Mouse (Mus musculus) WW6 (cell line): ENCODE measurements around the gene Slc16a3.
A peak's percentile ranks its signal among the peaks of the same experiment; 100 is the strongest.

ENCODE experiments used
- DNase-seq: peaks from one replicate; pipeline ENCODE4 v3.0.0-alpha.2; 2013; ENCODE audit warnings: low read depth, low spot score

Slc16a3 gene

GRCm38 (mm10) chr11:120948861-120949851 lies 876 bp downstream of the Slc16a3 start:
- DNase-seq, result no peak

GRCm38 (mm10) chr11:120949863-120950262 lies 1.6 kb downstream of the Slc16a3 start:
- DNase-seq, result no peak

DNA sequence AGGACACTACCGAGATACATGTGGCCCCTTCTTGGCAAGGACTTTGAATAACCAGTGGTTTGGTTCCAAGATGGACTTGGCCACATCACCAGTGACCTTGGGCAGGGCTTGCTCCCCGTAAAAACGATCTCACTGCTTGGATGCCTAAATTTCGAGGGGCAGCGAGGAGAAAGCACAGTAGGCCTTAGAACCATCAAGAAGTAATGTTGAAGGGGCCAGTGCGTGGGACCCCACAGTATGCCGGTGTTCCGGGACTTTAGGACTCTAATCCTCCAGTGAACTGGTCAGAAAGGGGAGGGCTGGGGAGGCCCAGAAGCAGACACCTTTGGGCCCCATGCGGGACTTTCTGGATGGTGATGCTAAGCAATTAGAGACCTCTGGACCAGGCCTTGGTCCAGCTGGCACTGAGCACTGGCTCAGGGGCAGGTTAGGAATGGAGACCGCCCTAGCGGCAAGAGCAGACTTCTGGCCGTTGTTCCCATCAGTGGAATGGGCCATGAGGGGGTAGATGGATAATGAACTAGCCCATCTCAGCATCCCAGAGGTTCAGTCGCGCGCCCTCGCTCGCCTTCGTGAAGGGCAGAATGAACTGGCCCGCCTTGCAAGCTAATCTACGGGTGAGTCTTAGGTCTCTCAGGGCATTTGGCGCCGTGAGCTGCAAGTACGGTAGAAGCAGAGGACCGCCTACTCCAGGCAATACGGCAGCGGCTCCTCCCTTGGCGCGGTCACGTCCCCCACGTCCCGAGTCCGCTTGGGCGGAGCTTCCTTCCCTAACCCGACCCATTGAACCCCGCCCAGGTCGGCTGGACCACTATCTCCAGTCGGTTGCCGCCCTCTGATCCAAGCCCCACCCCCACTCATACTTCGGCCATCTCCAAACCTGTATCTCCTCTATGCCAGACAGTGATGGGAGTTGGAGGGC lies 2.3 kb downstream of the Slc16a3 start:
- DNase-seq, result peak; percentile 93

DNA sequence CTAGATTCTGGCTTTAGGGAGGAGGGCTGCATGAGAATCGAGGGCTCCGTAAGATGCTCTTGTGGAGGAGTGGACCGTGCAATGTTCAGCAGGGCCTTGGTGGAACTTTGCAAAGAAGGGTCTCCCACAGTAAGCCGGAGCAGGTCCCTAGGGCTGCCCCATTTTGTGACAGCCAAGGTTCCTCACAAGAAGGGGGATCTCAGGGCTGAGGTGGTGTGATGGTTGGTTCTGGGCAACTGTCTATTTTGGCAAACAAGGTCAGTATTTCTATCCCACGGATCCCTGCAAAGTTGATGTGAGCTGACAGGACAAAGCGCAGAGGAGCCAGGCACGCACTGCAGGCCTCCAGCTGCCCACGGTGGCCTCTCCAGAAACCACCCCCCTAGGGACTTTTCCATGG lies 3.0 kb downstream of the Slc16a3 start:
- DNase-seq, result no peak

DNA sequence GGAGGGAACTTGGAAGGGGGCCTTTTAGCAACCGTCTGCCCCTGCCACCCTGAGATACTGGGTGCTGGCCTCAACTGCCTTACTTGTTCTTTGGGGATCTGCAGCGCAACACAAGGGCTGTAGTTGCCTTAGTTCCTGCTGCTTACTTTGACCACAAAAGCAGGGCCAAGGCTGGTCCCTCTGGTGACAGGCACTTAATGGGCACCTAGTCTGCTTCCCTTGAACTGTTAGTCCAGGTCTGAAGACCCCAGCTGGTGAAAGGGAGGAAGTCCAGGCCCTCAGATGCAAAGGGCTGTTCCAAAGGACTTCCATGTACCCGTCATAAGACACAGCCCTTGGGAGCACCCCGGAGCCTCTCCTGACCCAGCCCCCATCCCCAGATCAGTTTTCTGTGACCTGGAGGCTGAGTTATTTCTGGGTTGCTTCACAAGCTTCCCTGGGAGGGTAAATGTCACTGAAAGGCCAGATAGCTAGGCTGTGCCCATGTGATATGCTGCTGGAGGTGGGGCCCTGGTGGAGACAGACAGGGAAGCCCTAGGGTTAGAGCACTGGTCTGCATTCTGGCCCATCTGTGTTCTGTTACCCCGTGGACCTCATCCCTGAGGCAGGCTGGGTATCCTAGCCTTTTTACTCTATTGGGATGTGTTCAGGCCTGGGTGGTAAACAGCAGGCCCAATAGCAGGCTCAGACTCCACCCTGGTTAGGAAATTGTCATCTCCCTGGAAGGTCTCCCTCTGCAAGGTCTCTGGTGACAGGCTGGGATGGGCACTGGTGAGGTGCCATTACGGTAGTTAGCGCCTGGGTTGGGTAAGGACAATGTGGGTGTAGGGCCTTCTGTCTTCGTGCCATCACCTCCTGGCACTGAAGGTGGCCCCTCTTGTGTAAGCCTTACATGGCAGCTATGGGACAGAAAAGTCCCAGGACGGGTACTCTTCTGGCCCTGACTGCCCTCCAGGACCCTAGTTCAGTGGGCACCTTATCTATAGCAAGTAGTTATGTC lies 3.8 kb downstream of the Slc16a3 start:
- no peak for DNase-seq

GRCm38 (mm10) chr11:120954936-120955335 lies 6.7 kb downstream of the Slc16a3 start:
- no peak for DNase-seq

DNA sequence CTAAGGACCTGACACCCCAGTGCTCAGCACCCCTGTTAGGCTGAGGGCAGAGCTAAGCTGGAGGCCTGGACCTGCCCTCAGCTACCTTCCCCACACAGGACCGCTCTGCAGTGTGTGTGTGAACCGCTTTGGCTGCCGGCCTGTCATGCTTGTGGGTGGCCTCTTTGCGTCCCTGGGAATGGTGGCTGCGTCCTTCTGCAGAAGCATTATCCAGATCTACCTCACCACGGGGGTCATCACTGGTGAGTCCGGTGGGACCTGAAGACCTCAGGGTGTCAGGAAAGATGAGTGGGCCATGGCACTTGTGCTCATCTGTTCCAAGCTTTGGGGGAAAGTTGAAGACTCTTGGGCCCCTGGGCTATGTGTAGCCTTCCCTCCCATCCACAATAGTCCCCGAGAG lies 7.4 kb downstream of the Slc16a3 start:
- DNase-seq, result no peak

GRCm38 (mm10) chr11:120957052-120957451 lies 8.8 kb downstream of the Slc16a3 start:
- no peak for DNase-seq

GRCm38 (mm10) chr11:120957731-120958257 lies 9.5 kb downstream of the Slc16a3 start:
- no peak for DNase-seq

DNA sequence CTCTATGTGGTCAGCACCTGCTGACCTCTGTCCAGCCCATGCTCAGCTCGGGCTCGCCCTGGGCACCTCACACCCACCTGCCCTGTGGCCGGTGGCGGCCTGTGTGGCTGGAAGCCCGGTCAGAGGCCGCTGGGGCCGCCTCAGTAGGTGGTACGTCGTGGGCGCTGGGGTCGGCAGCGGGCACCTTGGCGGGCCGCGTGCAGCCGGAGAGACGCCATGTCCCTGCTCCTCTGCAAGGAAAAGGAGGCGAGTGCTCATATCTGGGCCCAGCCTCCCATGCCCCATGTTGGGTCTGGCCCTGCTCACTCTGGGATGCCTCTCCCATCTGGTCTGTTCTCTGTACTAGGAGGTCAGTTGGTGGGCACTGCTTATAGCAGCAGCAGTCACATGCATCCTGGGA lies 10.8 kb downstream of the Slc16a3 start:
- DNase-seq, result no peak

DNA sequence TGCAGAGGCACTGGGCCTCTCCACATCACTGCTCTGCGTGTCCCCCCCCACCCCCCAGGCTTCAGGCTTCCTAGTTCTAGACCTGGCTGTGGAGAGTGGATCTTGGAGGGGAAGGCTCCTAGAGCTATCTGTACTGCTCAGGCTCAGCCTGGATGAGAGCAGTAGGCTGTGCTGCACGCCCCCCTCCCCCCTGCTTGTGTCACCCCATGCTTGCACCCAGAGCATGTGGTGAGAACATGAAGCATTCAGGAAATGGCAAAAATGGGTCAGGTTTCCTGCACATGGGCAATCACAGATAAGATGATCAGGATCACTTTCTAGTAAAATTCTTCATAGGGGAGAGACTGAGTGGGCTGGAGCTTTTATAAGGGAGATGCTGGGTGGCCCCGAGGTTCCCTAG lies 11.3 kb downstream of the Slc16a3 start:
- no peak for DNase-seq

DNA sequence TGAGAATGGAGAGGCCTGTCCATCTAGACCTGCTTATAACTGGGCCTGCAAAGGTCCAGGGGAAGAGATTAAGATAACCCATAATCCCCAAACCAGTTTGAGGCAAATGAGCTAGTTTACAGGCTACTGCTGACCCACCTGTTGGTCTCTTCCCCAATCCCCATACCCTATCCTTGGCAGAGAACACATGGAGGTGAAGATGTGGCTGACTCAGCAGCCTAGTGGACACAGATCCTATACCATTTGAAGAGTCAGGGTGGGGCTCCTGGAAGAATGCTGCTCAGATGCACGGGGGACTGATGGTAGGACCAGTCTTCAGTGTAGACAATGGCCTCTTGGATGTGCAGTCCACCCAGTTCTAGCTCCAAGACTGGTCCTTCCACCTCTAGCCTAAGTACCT lies 12.0 kb downstream of the Slc16a3 start:
- no peak for DNase-seq

DNA sequence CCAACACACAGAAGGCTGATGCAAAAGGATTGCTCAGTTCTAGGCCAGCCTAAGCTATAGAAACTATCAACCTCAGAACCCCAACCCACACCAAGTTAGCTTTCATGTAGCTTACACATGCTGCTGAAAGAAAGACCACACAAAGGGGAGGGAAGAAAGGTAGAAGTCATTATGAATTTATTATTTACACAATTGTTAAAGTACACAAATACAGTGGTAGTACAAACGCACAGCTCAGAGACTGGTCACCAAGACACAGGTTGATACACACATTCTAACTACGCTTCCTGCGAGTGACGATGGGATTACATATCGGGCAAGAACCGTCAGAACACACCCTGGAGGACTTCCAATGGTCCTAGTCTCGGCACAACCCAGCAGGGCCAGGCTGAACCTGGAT lies 13.3 kb downstream of the Slc16a3 start:
- DNase-seq, result no peak

GRCm38 (mm10) chr11:120962050-120962771 lies 13.9 kb downstream of the Slc16a3 start:
- no peak for DNase-seq

- no peak for DNase-seq
Observed at GRCm38 (mm10) chr11:120962909-120963308, 14.6 kb downstream of the Slc16a3 start.

GRCm38 (mm10) chr11:120964195-120965157 lies 16.2 kb downstream of the Slc16a3 start:
- DNase-seq, result no peak

- DNase-seq, result no peak
Observed at GRCm38 (mm10) chr11:120965587-120965986, 17.3 kb downstream of the Slc16a3 start.

- no peak for DNase-seq
Observed at GRCm38 (mm10) chr11:120969742-120970141, 21.5 kb downstream of the Slc16a3 start.

GRCm38 (mm10) chr11:120971237-120971636 lies 23.0 kb downstream of the Slc16a3 start:
- DNase-seq, result no peak
